Mouse (Mus musculus) intestine, embryonic 16.5 days (tissue): Measurements from ENCODE around the gene Epsti1. TPM values are rescaled to one million over a fixed set of nuclear protein-coding genes. Genes with fewer than 3 reads are reported as not detected.

ENCODE experiments used
- ATAC-seq: fragments of 200-750 bp; cut with Nextera tagmentation; 2 replicates; pipeline ENCODE4 v1.8.0; 2017; ENCODE audit warnings: moderate TSS enrichment, moderate library complexity
- H3K27ac ChIP-seq: fragments of 300-500 bp; sonication (generic); 2 replicates; pipeline ENCODE4 v1.5.1; 2014; ENCODE audit warnings: mild to moderate bottlenecking, low read length
- H3K27me3 ChIP-seq: fragments of 300-500 bp; sonication (generic); replicated peaks from 2 replicates; pipeline ENCODE4 v1.6.1; 2014; ENCODE audit warnings: low read length, control low read depth, mixed read lengths; ENCODE audit not compliant: control insufficient read depth, insufficient read depth
- H3K36me3 ChIP-seq: fragments of 300-500 bp; sonication (generic); 2 replicates; pipeline ENCODE4 v1.6.1; 2014; ENCODE audit warnings: low read length, control low read depth; ENCODE audit not compliant: control insufficient read depth, insufficient read depth
- H3K4me1 ChIP-seq: fragments of 300-500 bp; sonication (generic); 2 replicates; pipeline ENCODE4 v1.6.1; 2014; ENCODE audit warnings: low read length, control low read depth, mixed read lengths; ENCODE audit not compliant: control insufficient read depth, insufficient read depth
- H3K4me2 ChIP-seq: fragments of 300-500 bp; sonication (generic); 2 replicates; pipeline ENCODE4 v1.6.1; 2014; ENCODE audit warnings: low read depth, low read length, control low read depth
- H3K4me3 ChIP-seq: fragments of 300-500 bp; sonication (generic); 2 replicates; pipeline ENCODE4 v1.5.1; 2014; ENCODE audit warnings: mild to moderate bottlenecking, low read length
- H3K9ac ChIP-seq: fragments of 300-500 bp; sonication (generic); 2 replicates; pipeline ENCODE4 v1.6.1; 2014; ENCODE audit warnings: low read depth, low read length
- H3K9me3 ChIP-seq: fragments of 300-500 bp; sonication (generic); 2 replicates; pipeline ENCODE4 v1.6.1; 2016; ENCODE audit warnings: low read length, control low read depth; ENCODE audit not compliant: control insufficient read depth
- WGBS: fragments of 180-500 bp; shearing (Covaris S2); extraction: QIAGEN DNeasy Blood & Tissue Kit; methylation state at CpG from one replicate; pipeline ENCODE4 v1.1.7; 2014; 5-methylcytosine and 5-hydroxymethylcytosine counted together
- polyA plus RNA-seq: library from polyadenylated mRNA; unstranded; fragments of >200 nt; fragmentation: Nextera tagmentation; extraction: Ambion mirVana; gene quantifications from 2 replicates; pipeline ENCODE4 v1.2.1, GENCODE M21; 2015

Epsti1 gene
- polyA plus RNA-seq, 1 experiment from 2014 or later = 9.4 TPM

DNA sequence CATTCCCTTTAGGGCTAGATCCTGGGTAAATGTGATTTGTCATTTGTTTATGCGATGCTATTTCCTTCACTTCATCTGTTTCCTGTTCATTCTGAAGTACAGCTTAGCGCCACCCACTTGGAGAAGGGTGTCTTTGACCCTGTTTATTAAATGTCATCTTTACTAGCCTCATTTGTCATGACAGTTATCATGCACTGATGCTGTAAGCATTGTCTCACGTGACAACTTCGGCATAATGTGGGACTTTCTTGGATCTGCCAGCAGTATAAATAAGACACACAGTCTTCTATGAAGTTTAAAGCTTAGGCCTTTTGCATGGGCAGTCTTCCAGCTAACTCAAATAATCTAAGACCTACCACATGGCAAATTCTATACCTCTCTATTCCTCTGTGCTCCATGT, 67.3 kb downstream of the Epsti1 start:
- ATAC-seq = no peak
- 58% methylated on average over 4 of the region's 4 CpGs for WGBS
- Histone ChIP-seq H3K4me3 (no peak overlapping the region), H3K9ac (no peak overlapping the region), H3K27me3 (no peaks in the 10 kb centered on the region), H3K4me2 (no peak overlapping the region), H3K9me3 (no peaks in the 10 kb centered on the region), H3K4me1 (no peaks in the 10 kb centered on the region), H3K36me3 (no peaks in the 10 kb centered on the region), H3K27ac (no peak overlapping the region)

DNA sequence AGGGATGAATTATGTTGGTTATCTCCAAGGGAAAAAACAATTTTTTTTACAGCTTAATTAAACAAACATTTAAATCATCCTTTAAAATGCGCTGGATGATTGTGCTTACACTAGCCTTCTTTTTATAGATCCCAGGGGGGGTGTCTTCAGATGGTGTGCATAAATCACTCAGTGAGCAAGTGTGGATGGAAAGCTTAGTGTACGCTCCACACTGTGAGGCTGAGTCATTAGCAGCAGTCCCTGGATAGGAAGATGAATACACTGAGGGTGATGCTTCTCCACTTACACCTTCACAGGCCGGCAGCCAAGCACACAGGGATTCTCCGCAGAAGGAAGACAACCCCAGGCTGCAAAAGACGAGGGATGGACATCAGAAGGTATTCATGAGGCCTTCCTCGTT, 70.2 kb downstream of the Epsti1 start:
- Histone ChIP-seq H3K4me2 (no peak overlapping the region), H3K9me3 (no peaks in the 10 kb centered on the region), H3K27me3 (no peaks in the 10 kb centered on the region), H3K27ac (no peak overlapping the region), H3K4me3 (no peak overlapping the region), H3K36me3 (no peaks in the 10 kb centered on the region), H3K4me1 (no peaks in the 10 kb centered on the region), H3K9ac (no peak overlapping the region)
- no peak for ATAC-seq
- WGBS = 57% methylated on average over 6 of the region's 6 CpGs

DNA sequence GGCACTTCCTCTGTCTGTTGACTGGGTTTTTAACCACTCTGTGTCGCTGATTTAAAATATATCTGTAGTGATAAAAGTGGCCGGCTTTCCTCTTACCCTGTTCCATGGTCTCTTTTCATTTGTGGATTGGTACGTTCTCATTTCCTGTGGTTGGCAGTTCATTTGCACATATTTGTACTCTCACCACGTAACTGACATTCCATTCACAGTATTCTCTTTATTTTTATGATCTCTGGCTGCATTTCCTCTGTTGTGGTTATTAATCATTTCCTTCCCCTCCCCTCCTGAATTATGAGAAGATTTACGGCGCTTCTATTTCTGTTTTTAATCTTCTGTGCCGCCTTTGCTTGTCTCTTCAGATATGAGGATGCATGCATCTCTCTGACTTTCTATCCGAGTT, 71.7 kb downstream of the Epsti1 start:
- Histone ChIP-seq H3K4me1 (no peaks in the 10 kb centered on the region), H3K9ac (no peak overlapping the region), H3K4me3 (no peak overlapping the region), H3K27me3 (no peaks in the 10 kb centered on the region), H3K36me3 (no peaks in the 10 kb centered on the region), H3K27ac (no peak overlapping the region), H3K4me2 (no peak overlapping the region), H3K9me3 (no peaks in the 10 kb centered on the region)
- ATAC-seq = no peak
- 55% methylated on average over 8 of the region's 8 CpGs for WGBS

DNA sequence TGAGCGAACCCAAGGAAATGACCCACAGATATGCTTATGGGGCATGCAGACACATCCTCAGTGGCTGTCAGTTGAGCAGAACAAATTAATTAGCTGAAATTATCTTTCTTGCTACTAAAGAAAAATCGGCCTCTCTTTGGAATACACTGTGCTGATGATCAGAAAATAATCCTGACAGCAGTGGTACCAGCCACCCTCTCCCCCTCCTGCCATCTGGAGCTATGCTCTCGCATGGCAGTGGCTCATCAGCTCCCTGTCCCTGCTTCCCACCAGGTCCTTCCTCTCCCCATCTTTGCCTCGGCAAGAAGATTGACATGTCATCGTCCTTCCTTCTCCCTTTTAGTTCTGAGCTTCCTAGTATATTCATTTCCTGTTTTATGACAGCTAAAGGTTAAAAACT, 77.5 kb downstream of the Epsti1 start:
- Histone ChIP-seq H3K36me3 (no peaks in the 10 kb centered on the region), H3K4me3 (no peak overlapping the region), H3K27me3 (no peaks in the 10 kb centered on the region), H3K4me1 (no peaks in the 10 kb centered on the region), H3K9me3 (no peaks in the 10 kb centered on the region), H3K27ac (no peak overlapping the region), H3K9ac (no peak overlapping the region), H3K4me2 (no peak overlapping the region)
- 78% methylated on average over 5 of the region's 5 CpGs for WGBS
- no peak for ATAC-seq

DNA sequence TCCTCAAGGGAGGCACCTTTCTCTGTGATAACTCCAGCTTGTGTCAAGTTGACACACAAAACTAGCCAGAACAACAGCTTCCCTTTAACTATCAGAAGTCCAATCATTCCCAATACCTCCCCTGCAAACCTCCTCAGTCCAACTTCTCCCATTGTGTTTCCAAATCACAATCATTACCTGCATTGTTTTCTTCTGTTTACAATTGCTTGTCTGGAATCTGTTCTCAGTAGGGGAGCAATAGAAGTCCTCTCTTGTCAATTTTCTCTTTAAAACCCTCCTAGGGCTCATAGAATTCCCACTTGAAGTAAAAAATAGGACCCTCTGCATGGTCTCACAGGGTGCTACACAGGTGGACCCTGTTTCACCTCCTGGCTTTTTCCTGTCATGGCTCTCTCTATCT, 93.7 kb downstream of the Epsti1 start:
- Histone ChIP-seq H3K4me1 (no peaks in the 10 kb centered on the region), H3K4me2 (no peak overlapping the region), H3K27ac (no peak overlapping the region), H3K4me3 (no peak overlapping the region), H3K36me3 (no peaks in the 10 kb centered on the region), H3K27me3 (no peaks in the 10 kb centered on the region), H3K9me3 (no peaks in the 10 kb centered on the region), H3K9ac (no peak overlapping the region)
- ATAC-seq = no peak

DNA sequence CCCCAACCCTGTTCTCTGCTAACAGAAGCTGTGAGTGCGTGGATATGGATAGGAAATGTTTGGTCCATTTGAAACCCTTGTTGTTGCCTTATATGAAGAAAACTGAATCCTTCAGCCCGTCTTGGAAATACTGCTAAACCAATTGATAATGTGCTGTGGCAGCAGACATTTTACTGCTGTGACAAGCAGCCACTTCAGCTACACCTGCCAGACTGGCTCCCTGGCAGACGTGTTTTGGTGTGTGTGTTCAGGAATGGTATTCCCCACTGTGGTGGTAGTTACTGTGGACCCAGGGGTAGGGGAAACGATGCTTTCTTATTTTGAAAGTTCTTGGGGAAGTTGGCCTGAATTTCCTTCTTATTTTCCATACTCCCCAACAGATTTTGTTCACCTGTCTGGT, 100.4 kb downstream of the Epsti1 start:
- H3K4me1 ChIP-seq = no peaks in the 10 kb centered on the region
- no peaks in the 10 kb centered on the region for H3K27me3 ChIP-seq
- no peak for ATAC-seq
- no peak overlapping the region for H3K9ac ChIP-seq
- no peak overlapping the region for H3K4me3 ChIP-seq
- H3K9me3 ChIP-seq = no peaks in the 10 kb centered on the region
- H3K36me3 ChIP-seq = no peaks in the 10 kb centered on the region
- WGBS = 72% methylated on average over 4 of the region's 4 CpGs
- no peak overlapping the region for H3K4me2 ChIP-seq
- no peak overlapping the region for H3K27ac ChIP-seq

DNA sequence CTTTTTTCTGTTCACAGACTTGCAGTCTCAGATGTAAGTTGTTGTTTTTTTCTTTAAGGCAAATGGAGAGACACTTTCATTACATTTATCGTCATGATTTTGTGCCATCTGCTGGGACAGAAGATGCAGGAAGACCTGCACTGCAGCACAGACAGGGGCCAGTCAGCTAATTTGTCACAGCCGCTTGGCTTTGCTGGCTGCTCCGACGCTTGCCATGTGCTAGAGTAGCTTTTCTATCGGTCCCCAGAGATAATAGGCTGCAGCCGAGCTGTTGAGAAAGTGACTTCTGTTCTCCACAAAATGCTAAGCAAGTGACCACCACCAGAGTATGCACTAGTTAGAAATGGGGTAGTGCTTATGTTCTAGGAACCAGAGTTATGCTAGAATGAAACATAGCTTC, 104.0 kb downstream of the Epsti1 start:
- H3K9ac ChIP-seq = no peak overlapping the region
- no peaks in the 10 kb centered on the region for H3K4me1 ChIP-seq
- ATAC-seq = no peak
- no peak overlapping the region for H3K4me2 ChIP-seq
- H3K9me3 ChIP-seq = no peaks in the 10 kb centered on the region
- no peak overlapping the region for H3K27ac ChIP-seq
- no peaks in the 10 kb centered on the region for H3K36me3 ChIP-seq
- WGBS = 54% methylated on average over 6 of the region's 6 CpGs
- no peaks in the 10 kb centered on the region for H3K27me3 ChIP-seq
- no peak overlapping the region for H3K4me3 ChIP-seq

DNA sequence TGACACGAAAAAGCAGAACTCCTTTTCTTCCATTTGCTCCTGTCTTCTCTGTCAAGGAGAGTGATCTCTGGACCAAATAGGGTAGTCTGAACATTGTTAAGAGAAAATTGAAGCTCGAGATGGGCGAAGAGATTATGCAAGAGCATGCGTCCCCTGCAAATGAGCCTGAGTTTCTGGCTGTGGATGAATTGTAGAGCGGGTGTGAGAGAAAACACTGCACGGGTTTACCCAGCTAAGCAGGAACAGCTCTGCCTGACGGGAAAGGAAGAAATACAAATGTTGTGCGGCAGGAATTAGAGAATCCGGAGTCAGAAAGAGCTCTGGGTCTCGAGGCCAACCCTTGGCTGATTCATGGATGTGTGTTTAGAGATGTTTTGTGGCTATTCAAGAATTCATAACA, 107.8 kb downstream of the Epsti1 start:
- H3K27ac ChIP-seq = no peak overlapping the region
- no peak for ATAC-seq
- H3K4me1 ChIP-seq = no peaks in the 10 kb centered on the region
- H3K9ac ChIP-seq = no peak overlapping the region
- no peaks in the 10 kb centered on the region for H3K9me3 ChIP-seq
- WGBS = 21% methylated on average over 10 of the region's 10 CpGs
- no peak overlapping the region for H3K4me3 ChIP-seq
- no peaks in the 10 kb centered on the region for H3K36me3 ChIP-seq
- H3K4me2 ChIP-seq = peak overlapping the region; percentile 4; the same call in 1 of the 2 replicates
- H3K27me3 ChIP-seq = no peaks in the 10 kb centered on the region

DNA sequence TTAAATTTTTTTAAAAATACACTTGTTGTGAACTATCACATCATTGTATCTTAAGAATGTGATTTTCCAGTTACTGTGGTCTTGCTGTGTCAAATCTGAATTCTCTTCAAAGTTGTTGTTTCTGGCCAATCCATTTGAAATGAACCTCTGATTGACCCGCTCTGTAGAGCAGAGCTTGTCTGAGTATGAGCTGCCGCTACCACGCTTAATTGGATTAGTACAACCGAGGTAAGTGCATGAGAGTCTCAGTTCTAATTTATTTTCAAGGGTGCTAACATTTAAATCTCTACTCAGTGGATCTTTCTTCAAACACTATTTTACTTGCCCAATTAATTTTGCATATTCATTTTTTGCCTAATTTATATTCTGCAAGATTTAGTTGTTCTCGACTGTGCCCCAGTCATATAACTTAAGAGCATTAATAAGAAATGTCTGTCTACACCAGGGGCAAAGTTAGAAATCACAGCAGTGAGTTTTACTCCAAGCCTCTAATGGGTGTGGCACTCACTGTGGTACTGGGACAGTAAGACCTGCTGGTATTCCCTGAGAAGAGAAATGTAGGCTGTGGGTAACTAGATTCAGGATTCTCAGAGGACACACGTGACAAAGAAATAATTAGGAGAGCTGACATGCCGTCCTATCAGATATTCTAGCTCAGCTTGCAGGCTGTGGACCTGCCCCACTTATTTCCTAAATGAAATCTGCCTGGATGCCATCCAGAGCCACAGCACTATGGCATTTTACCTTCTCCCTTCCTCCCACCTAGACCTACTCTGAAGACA, 111.7 kb downstream of the Epsti1 start:
- Histone ChIP-seq H3K9me3 (no peaks in the 10 kb centered on the region), H3K27ac (no peak overlapping the region), H3K27me3 (no peaks in the 10 kb centered on the region), H3K4me3 (no peak overlapping the region), H3K9ac (no peak overlapping the region), H3K4me1 (no peaks in the 10 kb centered on the region), H3K4me2 (no peak overlapping the region), H3K36me3 (no peaks in the 10 kb centered on the region)
- WGBS = 83% methylated on average over 7 of the region's 7 CpGs
- ATAC-seq = no peak

DNA sequence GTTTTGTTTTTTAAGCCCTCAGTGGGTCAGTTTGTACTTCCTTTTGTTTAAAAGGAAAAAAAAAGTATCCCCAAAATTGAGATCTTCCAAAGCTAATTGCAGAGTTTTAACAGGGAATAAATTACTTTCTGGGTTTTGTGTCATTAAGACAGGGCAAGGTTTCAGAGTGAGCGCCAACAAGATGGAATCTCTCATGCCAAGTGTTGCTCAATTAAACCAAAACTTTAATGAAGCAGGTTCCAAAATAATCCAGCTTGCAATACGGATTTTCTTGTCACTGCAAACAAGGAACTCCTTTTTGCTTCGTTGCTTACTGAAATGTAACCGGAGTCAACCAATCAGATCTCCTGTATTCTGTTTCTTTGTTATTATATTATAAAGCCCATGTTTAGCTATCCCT, 112.4 kb downstream of the Epsti1 start:
- Histone ChIP-seq H3K27me3 (no peaks in the 10 kb centered on the region), H3K4me2 (no peak overlapping the region), H3K27ac (no peak overlapping the region), H3K4me3 (no peak overlapping the region), H3K36me3 (no peaks in the 10 kb centered on the region), H3K9ac (no peak overlapping the region), H3K4me1 (no peaks in the 10 kb centered on the region), H3K9me3 (no peaks in the 10 kb centered on the region)
- no peak for ATAC-seq
- WGBS = 76% methylated on average over 4 of the region's 4 CpGs
